Mouse (Mus musculus) lung, adult 2 months (tissue): ENCODE results near the gene Dynlt3.

Experiments
- CTCF ChIP-seq: fragments of 200-500 bp; IDR thresholded peaks from 2 replicates; pipeline ENCODE4 v1.5.1; 2011; ENCODE audit warnings: mild to moderate bottlenecking, low read length, control low read depth; ENCODE audit not compliant: insufficient read depth
- POLR2A ChIP-seq: fragments of 200-500 bp; IDR thresholded peaks from 2 replicates; pipeline ENCODE4 v1.6.1; 2011; ENCODE audit warnings: low read depth, mild to moderate bottlenecking, control low read depth, low read length, borderline replicate concordance; ENCODE audit errors: extremely low read depth

- no peak for TF ChIP-seq CTCF
- TF ChIP-seq POLR2A: no peak
These were observed 37.0 kb upstream of the Dynlt3 start for GRCm38 (mm10) chrX:9699815-9700214.
